Mouse (Mus musculus): ENCODE measurements around the gene Gm20422.

DNA sequence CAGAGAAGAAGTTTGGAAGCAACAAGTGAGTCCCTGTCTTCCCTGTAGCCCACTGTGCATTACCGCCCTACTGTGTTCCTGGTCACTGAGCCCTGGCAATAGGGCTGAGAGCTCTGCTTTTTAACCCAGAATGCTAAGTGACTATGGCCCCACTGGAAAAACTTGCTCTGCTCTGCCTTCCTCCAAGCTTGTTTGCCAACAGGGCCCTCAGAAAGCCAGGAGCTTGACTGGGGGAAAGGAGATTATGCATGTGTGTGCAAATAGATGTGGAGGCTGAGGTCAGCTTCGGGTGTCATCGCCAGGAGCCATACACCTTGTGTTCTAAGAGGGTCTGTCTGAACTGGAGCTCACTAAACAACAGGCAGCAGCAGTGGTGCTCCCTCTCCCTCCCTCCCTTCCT is 19.4 kb upstream of the Gm20422 start:
- TF ChIP-seq CTCF (IDR thresholded peaks at IDR 0.05; ENCODE audit: low read depth) (no peak), EP300 (IDR thresholded peaks at IDR 0.05; ENCODE audit: low read depth) (no peak)

Data from liver, postnatal 0 days (tissue).